Mouse (Mus musculus) embryonic facial prominence, embryonic 13.5 days (tissue): ENCODE measurements around the gene Igsf6. TPM values are rescaled to one million over a fixed set of nuclear protein-coding genes. Genes with fewer than 3 reads are reported as not detected.

ENCODE experiments used
- ATAC-seq: fragments of 200-750 bp; cut with Nextera tagmentation; 2 replicates; pipeline ENCODE4 v1.8.0; 2017; ENCODE audit warnings: low read depth; ENCODE audit not compliant: insufficient number of reproducible peaks, insufficient read depth, low FRiP score, low TSS enrichment
- H3K27ac ChIP-seq: fragments of 300-500 bp; sonication (generic); 2 replicates; pipeline ENCODE4 v1.5.1; 2015; ENCODE audit warnings: moderate library complexity, mild to moderate bottlenecking, inconsistent platforms
- H3K27me3 ChIP-seq: fragments of 300-500 bp; sonication (generic); 2 replicates; pipeline ENCODE4 v1.6.1; 2015; ENCODE audit warnings: mild to moderate bottlenecking, inconsistent platforms
- H3K36me3 ChIP-seq: fragments of 300-500 bp; sonication (generic); 2 replicates; pipeline ENCODE4 v1.6.1; 2015; ENCODE audit warnings: mild to moderate bottlenecking, inconsistent platforms
- H3K4me1 ChIP-seq: fragments of 300-500 bp; sonication (generic); 2 replicates; pipeline ENCODE4 v1.6.1; 2015; ENCODE audit warnings: inconsistent platforms
- H3K4me2 ChIP-seq: fragments of 300-500 bp; sonication (generic); 2 replicates; pipeline ENCODE4 v1.6.1; 2015; ENCODE audit warnings: moderate library complexity, mild to moderate bottlenecking, inconsistent platforms
- H3K4me3 ChIP-seq: fragments of 300-500 bp; sonication (generic); 2 replicates; pipeline ENCODE4 v1.5.1; 2015; ENCODE audit warnings: mild to moderate bottlenecking, inconsistent platforms
- H3K9ac ChIP-seq: fragments of 300-500 bp; sonication (generic); 2 replicates; pipeline ENCODE4 v1.6.1; 2015; ENCODE audit warnings: mild to moderate bottlenecking, inconsistent platforms
- H3K9me3 ChIP-seq: fragments of 300-500 bp; sonication (generic); 2 replicates; pipeline ENCODE4 v1.6.1; 2016; ENCODE audit warnings: inconsistent platforms
- WGBS: fragments of 180-500 bp; shearing (Covaris S2); methylation state at CpG from one replicate; pipeline ENCODE4 v1.1.7; 2015; ENCODE audit warnings: mixed read lengths; 5-methylcytosine and 5-hydroxymethylcytosine counted together
- polyA plus RNA-seq: library from polyadenylated mRNA; unstranded; fragments of >200 nt; fragmentation: Nextera tagmentation; extraction: Ambion mirVana; gene quantifications from 2 replicates; pipeline ENCODE4 v1.2.1, GENCODE M21; 2015

Gene Igsf6
- polyA plus RNA-seq, 1 experiment from 2014 or later = 1.7 TPM

GRCm38 (mm10) chr7:121026300-121026699, 48.1 kb downstream of the Igsf6 start:
- no peaks in the 10 kb centered on the region for H3K9me3 ChIP-seq
- no peaks in the 10 kb centered on the region for H3K36me3 ChIP-seq
- 68% methylated on average over 3 of the region's 3 CpGs for WGBS
- no peaks in the 10 kb centered on the region for H3K4me1 ChIP-seq
- H3K27ac ChIP-seq = no peak overlapping the region
- no peak overlapping the region for H3K9ac ChIP-seq
- no peak for ATAC-seq
- H3K4me3 ChIP-seq = no peak overlapping the region
- no peak overlapping the region for H3K4me2 ChIP-seq
- H3K27me3 ChIP-seq = no peaks in the 10 kb centered on the region; the same call in 1 of the 2 replicates

GRCm38 (mm10) chr7:121025221-121026008, 49.0 kb downstream of the Igsf6 start:
- Histone ChIP-seq H3K9me3 (no peaks in the 10 kb centered on the region), H3K27ac (no peak overlapping the region), H3K4me2 (no peak overlapping the region), H3K36me3 (no peaks in the 10 kb centered on the region), H3K27me3 (no peaks in the 10 kb centered on the region; the same call in 1 of the 2 replicates), H3K9ac (no peak overlapping the region), H3K4me3 (no peak overlapping the region), H3K4me1 (no peaks in the 10 kb centered on the region)
- no peak for ATAC-seq
- 77% methylated on average over 6 of the region's 6 CpGs for WGBS

- H3K4me2 ChIP-seq = no peak overlapping the region
- H3K9me3 ChIP-seq = no peaks in the 10 kb centered on the region
- no peaks in the 10 kb centered on the region for H3K4me1 ChIP-seq
- no peak overlapping the region for H3K4me3 ChIP-seq
- no peaks in the 10 kb centered on the region for H3K36me3 ChIP-seq
- H3K27ac ChIP-seq = no peak overlapping the region
- ATAC-seq = no peak
- 32% methylated on average over 8 of the region's 8 CpGs for WGBS
- H3K9ac ChIP-seq = no peak overlapping the region
- no peaks in the 10 kb centered on the region for H3K27me3 ChIP-seq
These were observed 54.1 kb downstream of the Igsf6 start for GRCm38 (mm10) chr7:121020277-121020676.

GRCm38 (mm10) chr7:121018778-121019177, 55.6 kb downstream of the Igsf6 start:
- no peak overlapping the region for H3K4me3 ChIP-seq
- no peaks in the 10 kb centered on the region for H3K27me3 ChIP-seq
- no peaks in the 10 kb centered on the region for H3K4me1 ChIP-seq
- 82% methylated on average over 3 of the region's 3 CpGs for WGBS
- no peak overlapping the region for H3K9ac ChIP-seq
- no peak overlapping the region for H3K27ac ChIP-seq
- no peaks in the 10 kb centered on the region for H3K36me3 ChIP-seq
- H3K4me2 ChIP-seq = no peak overlapping the region
- no peaks in the 10 kb centered on the region for H3K9me3 ChIP-seq
- ATAC-seq = no peak

GRCm38 (mm10) chr7:121014486-121014885, 59.9 kb downstream of the Igsf6 start:
- H3K4me3 ChIP-seq = no peak overlapping the region
- H3K4me2 ChIP-seq = no peak overlapping the region
- H3K27ac ChIP-seq = no peak overlapping the region
- ATAC-seq = no peak
- WGBS = 90% methylated on average over 10 of the region's 10 CpGs
- H3K9me3 ChIP-seq = no peaks in the 10 kb centered on the region
- H3K4me1 ChIP-seq = peaks cover 21% of the 10 kb centered on the region
- H3K9ac ChIP-seq = no peak overlapping the region
- H3K36me3 ChIP-seq = no peaks in the 10 kb centered on the region
- H3K27me3 ChIP-seq = no peaks in the 10 kb centered on the region

Other genes with a start within 250 kb of the Igsf6 start
- gene Eef2k, start 231.7 kb downstream of the Igsf6 start, polyA plus RNA-seq = 36.6 and 39.4 TPM in 2 replicates
- 37.9 and 38.2 TPM in 2 replicates for gene Polr3e, start 156.8 kb downstream of the Igsf6 start, polyA plus RNA-seq
- gene Cdr2, start 92.3 kb downstream of the Igsf6 start, polyA plus RNA-seq = 10.5 and 11.2 TPM in 2 replicates
- 0.24 and 0.45 TPM in 2 replicates for gene Mfsd13b, start 92.1 kb downstream of the Igsf6 start, polyA plus RNA-seq
- gene Mettl9, start 40.1 kb downstream of the Igsf6 start, polyA plus RNA-seq = 176 and 190 TPM in 2 replicates
- 0.12 and 0.18 TPM in 2 replicates for gene Otoa, start 7.1 kb upstream of the Igsf6 start, polyA plus RNA-seq